Mouse (Mus musculus) CH12.LX (cell line): ENCODE measurements around the gene Pbxip1. TPM values are rescaled to one million over a fixed set of nuclear protein-coding genes. Genes with fewer than 3 reads are reported as not detected.

ENCODE experiments used
- DNase-seq: peaks from one replicate; pipeline ENCODE4 v3.0.0-alpha.2; 2013; ENCODE audit errors: extremely low read depth
- H3K27ac ChIP-seq: 2 replicates; pipeline ENCODE4 v1.5.1; 2012; ENCODE audit warnings: low read depth, mild to moderate bottlenecking, control low read depth, moderate library complexity; ENCODE audit not compliant: insufficient read depth
- H3K27me3 ChIP-seq: replicated peaks from 2 replicates; pipeline ENCODE3; 2012; ENCODE audit warnings: inconsistent platforms
- H3K36me3 ChIP-seq, 2 experiments: replicated peaks in 1 of 2; 2 replicates each; pipeline versions ENCODE3 to v1.6.1; 2012; ENCODE audit warnings: inconsistent platforms in 1 of 2, low read length in 1 of 2, mild to moderate bottlenecking in 1 of 2, mixed read lengths in 1 of 2, moderate library complexity in 1 of 2; ENCODE audit not compliant: control insufficient read depth in 1 of 2, insufficient read depth in 1 of 2
- H3K4me1 ChIP-seq, 2 experiments: 2 replicates each; pipeline ENCODE4 v1.6.1; 2012; ENCODE audit warnings: inconsistent platforms in 1 of 2, moderate library complexity in 1 of 2; ENCODE audit not compliant: insufficient read depth in 2 of 2, control insufficient read depth in 1 of 2
- H3K4me2 ChIP-seq: 2 replicates; pipeline ENCODE4 v1.6.1; 2012; ENCODE audit warnings: low read depth, mild to moderate bottlenecking, control low read depth; ENCODE audit not compliant: poor library complexity, insufficient read depth, severe bottlenecking
- H3K4me3 ChIP-seq, 3 experiments: fragments of 150-350 bp in 1 of 3; sonication (generic) in 1 of 3; replicated peaks in 1 of 3; 2 replicates each; pipeline versions ENCODE3 to v1.5.1; 2011 to 2012; ENCODE audit warnings: low read depth in 2 of 3, low read length in 2 of 3, mild to moderate bottlenecking in 2 of 3, moderate library complexity in 2 of 3, control low read depth in 1 of 3, improper control_type of control experiment in 1 of 3, inconsistent platforms in 1 of 3, mixed read lengths in 1 of 3; ENCODE audit not compliant: poor library complexity in 1 of 3
- H3K79me2 ChIP-seq: replicated peaks from 2 replicates; pipeline ENCODE4 v1.6.1; 2012; ENCODE audit warnings: mild to moderate bottlenecking, moderate library complexity; ENCODE audit not compliant: control insufficient read depth, poor library complexity, insufficient read depth, severe bottlenecking; ENCODE audit errors: extremely low read depth
- H3K9ac ChIP-seq: 2 replicates; pipeline ENCODE4 v1.6.1; 2012; ENCODE audit warnings: low read depth, mild to moderate bottlenecking, control low read depth, moderate library complexity; ENCODE audit not compliant: insufficient read depth
- H3K9me3 ChIP-seq: replicated peaks from 2 replicates; pipeline ENCODE3; 2012; ENCODE audit warnings: low read length, inconsistent platforms, mixed read lengths
- BHLHE40 ChIP-seq: IDR thresholded peaks from 2 replicates; pipeline ENCODE4 v1.6.1; 2011; ENCODE audit warnings: mild to moderate bottlenecking, low read depth, low read length, improper control_type of control experiment
- CHD1 ChIP-seq: IDR thresholded peaks from 2 replicates; pipeline ENCODE4 v1.6.1; 2012; ENCODE audit warnings: low read depth, low read length, improper control_type of control experiment, inconsistent platforms
- CTCF ChIP-seq, 2 experiments: IDR thresholded peaks in 1 of 2; conservative IDR thresholded peaks in 1 of 2; 2 replicates each; pipeline ENCODE4 v1.5.1; 2011 to 2012; ENCODE audit warnings: low read depth in 2 of 2, low read length in 2 of 2, improper control_type of control experiment in 1 of 2, inconsistent platforms in 1 of 2, mild to moderate bottlenecking in 1 of 2, moderate library complexity in 1 of 2
- ELF1 ChIP-seq: IDR thresholded peaks from 2 replicates; pipeline ENCODE4 v1.6.1; 2014; ENCODE audit warnings: low read depth, mild to moderate bottlenecking, inconsistent platforms, low read length, improper control_type of control experiment
- EP300 ChIP-seq: IDR thresholded peaks from 2 replicates; pipeline ENCODE4 v1.6.1; 2011; ENCODE audit warnings: low read length, improper control_type of control experiment
- GABPA ChIP-seq: IDR thresholded peaks from 2 replicates; pipeline ENCODE4 v1.6.1; 2012; ENCODE audit warnings: low read depth, low read length, improper control_type of control experiment, inconsistent platforms; ENCODE audit not compliant: insufficient replicate concordance
- IRF4 ChIP-seq: IDR thresholded peaks from 2 replicates; pipeline ENCODE4 v1.6.1; 2014; ENCODE audit warnings: low read depth, mild to moderate bottlenecking, inconsistent platforms, low read length, improper control_type of control experiment
- JUND ChIP-seq: conservative IDR thresholded peaks from 2 replicates; pipeline ENCODE4 v1.6.1; 2011; ENCODE audit warnings: low read depth, low read length, improper control_type of control experiment
- KAT2A ChIP-seq: IDR thresholded peaks from 2 replicates; pipeline ENCODE4 v1.6.1; 2012; ENCODE audit warnings: low read length, improper control_type of control experiment, inconsistent platforms; ENCODE audit not compliant: insufficient replicate concordance
- MAFK ChIP-seq: IDR thresholded peaks from 2 replicates; pipeline ENCODE4 v1.6.1; 2011; ENCODE audit warnings: low read length, improper control_type of control experiment; ENCODE audit not compliant: insufficient replicate concordance
- MAX ChIP-seq: IDR thresholded peaks from 2 replicates; pipeline ENCODE4 v1.6.1; 2011; ENCODE audit warnings: low read length, improper control_type of control experiment
- MAZ ChIP-seq: IDR thresholded peaks from 2 replicates; pipeline ENCODE4 v1.6.1; 2012; ENCODE audit warnings: low read depth, mild to moderate bottlenecking, inconsistent platforms, low read length, improper control_type of control experiment, moderate library complexity
- MXI1 ChIP-seq: IDR thresholded peaks from 2 replicates; pipeline ENCODE4 v1.6.1; 2011; ENCODE audit warnings: mild to moderate bottlenecking, low read depth, low read length, improper control_type of control experiment
- MYC ChIP-seq: IDR thresholded peaks from 2 replicates; pipeline ENCODE4 v1.6.1; 2011; ENCODE audit warnings: low read depth, mild to moderate bottlenecking, improper control_type of control experiment, low read length
- NELFE ChIP-seq: IDR thresholded peaks from 2 replicates; pipeline ENCODE4 v1.6.1; 2011; ENCODE audit warnings: low read depth, low read length, improper control_type of control experiment
- RAD21 ChIP-seq: IDR thresholded peaks from 2 replicates; pipeline ENCODE4 v1.6.1; 2011; ENCODE audit warnings: low read depth, mild to moderate bottlenecking, low read length, improper control_type of control experiment, moderate library complexity
- RCOR1 ChIP-seq: conservative IDR thresholded peaks from 2 replicates; pipeline ENCODE4 v1.6.1; 2012; ENCODE audit warnings: low read depth, mild to moderate bottlenecking, inconsistent platforms, low read length, improper control_type of control experiment
- SIN3A ChIP-seq: IDR thresholded peaks from 2 replicates; pipeline ENCODE4 v1.6.1; 2012; ENCODE audit warnings: low read length, improper control_type of control experiment, inconsistent platforms
- SMC3 ChIP-seq: IDR thresholded peaks from 2 replicates; pipeline ENCODE4 v1.6.1; 2011; ENCODE audit warnings: low read depth, low read length, improper control_type of control experiment
- USF1 ChIP-seq: IDR thresholded peaks from 2 replicates; pipeline ENCODE4 v1.6.1; 2014; ENCODE audit warnings: low read depth, mild to moderate bottlenecking, inconsistent platforms, low read length, improper control_type of control experiment
- ZMIZ1 ChIP-seq: IDR thresholded peaks from 2 replicates; pipeline ENCODE4 v1.6.1; 2012; ENCODE audit warnings: low read depth, mild to moderate bottlenecking, inconsistent platforms, low read length, improper control_type of control experiment
- dilution Hi-C: fragments of 300-500 bp; cut with MboI; formaldehyde crosslinking; loops from 2 replicates; pipeline ENCODE4 v1.14.3; 2020; ENCODE audit warnings: low sequenced_read_pairs; ENCODE audit not compliant: extremely low pct_unique_long_range_greater_than_20kb, extremely low pct_ligation_motif_present
- in situ Hi-C: fragments of 300-500 bp; cut with MboI; formaldehyde crosslinking; loops from 3 replicates; pipeline ENCODE4 v1.14.3; 2019; ENCODE audit warnings: low sequenced_read_pairs, low pct_ligation_motif_present, low pct_unique_long_range_greater_than_20kb, mixed read lengths
- polyA plus RNA-seq: library from polyadenylated mRNA; unstranded; fragments of >175 nt; gene quantifications from 2 replicates; pipeline ENCODE4 v1.2.1, GENCODE M21; 2012; ENCODE audit warnings: low read depth; ENCODE audit not compliant: insufficient read length
- total RNA-seq, 2 experiments: library from RNA; depleted of rRNA; stranded (reverse); fragments of 300-350 nt in 1 of 2; fragments of >200 nt in 1 of 2; gene quantifications; 2 replicates each; pipeline ENCODE4 v1.2.3; 2012 to 2014

Gene Pbxip1
- total and polyA plus RNA-seq, 3 experiments: 14.1 to 18.4 (median 17.6) TPM

GRCm38 (mm10) chr3:89481488-89481887 is 45.0 kb downstream of the Pbxip1 start:
- no peak overlapping the region for H3K4me2 ChIP-seq
- no peaks in the 10 kb centered on the region for H3K79me2 ChIP-seq
- dilution Hi-C loops (no loop called here), in situ Hi-C loops (loop anchor here (5.0 kb wide), 1 partner anchor 34 kb away; no protein-coding TSS in a partner anchor)
- no peaks in the 10 kb centered on the region for H3K9me3 ChIP-seq
- no peak overlapping the region for H3K27ac ChIP-seq
- TF ChIP-seq CHD1 (no peak), CTCF (conservative IDR thresholded peaks at IDR 0.05 in 1 of 2, IDR thresholded peaks at IDR 0.05 in 1 of 2; ENCODE audit: low read depth in 2 of 2, low read length in 2 of 2) (peak; percentile 73 to 92), SMC3 (peak; percentile 41), RAD21 (peak; percentile 23)
- peak; percentile 63 for DNase-seq
- H3K9ac ChIP-seq: no peak overlapping the region
- H3K27me3 ChIP-seq: no peaks in the 10 kb centered on the region
- peaks cover 9 to 14% of the 10 kb centered on the region in 2 experiments for H3K4me1 ChIP-seq
- H3K4me3 ChIP-seq: no peak overlapping the region
- no peaks in the 10 kb centered on the region for H3K36me3 ChIP-seq

- TF ChIP-seq MAX (peak; percentile 27; the same call in 1 of the 2 replicates), EP300 (0 out of 2 replicates have a peak, but pooled peaks have one; percentile 42), BHLHE40 (no peak), ZMIZ1 (no peak), NELFE (no peak), JUND (peak; percentile 60; the same call in 1 of the 2 replicates), IRF4 (peak; percentile 83)
- H3K4me1 ChIP-seq: peaks cover 14 to 19% of the 10 kb centered on the region in 2 experiments
- no peak overlapping the region for H3K9ac ChIP-seq
- no peak for DNase-seq
- H3K79me2 ChIP-seq: no peaks in the 10 kb centered on the region
- in situ Hi-C loops (loop anchor here (5.0 kb wide), 1 partner anchor 35 kb away; no protein-coding TSS in a partner anchor), dilution Hi-C loops (no loop called here)
- no peak overlapping the region for H3K4me2 ChIP-seq
- H3K36me3 ChIP-seq: no peaks in the 10 kb centered on the region
- H3K27ac ChIP-seq: no peak overlapping the region
- no peaks in the 10 kb centered on the region for H3K9me3 ChIP-seq
- H3K27me3 ChIP-seq: peaks cover 5% of the 10 kb centered on the region
- H3K4me3 ChIP-seq: no peak overlapping the region
Observed at GRCm38 (mm10) chr3:89482249-89482648, 45.7 kb downstream of the Pbxip1 start.

GRCm38 (mm10) chr3:89484766-89485524 is 48.4 kb downstream of the Pbxip1 start:
- H3K27ac ChIP-seq: no peak overlapping the region
- no peaks in the 10 kb centered on the region for H3K36me3 ChIP-seq
- peaks cover 8% of the 10 kb centered on the region for H3K27me3 ChIP-seq
- in situ Hi-C loops (loop anchor here (5.0 kb wide), 2 partner anchors 38 to 138 kb away; partner anchors contain the start of gene Adam15), dilution Hi-C loops (no loop called here)
- peak overlapping the region; percentile 46; the same call in 1 of the 2 replicates for H3K4me2 ChIP-seq
- H3K4me3 ChIP-seq: no peak overlapping the region
- no peak overlapping the region for H3K9ac ChIP-seq
- H3K9me3 ChIP-seq: no peaks in the 10 kb centered on the region
- H3K4me1 ChIP-seq: peaks cover 16 to 21% of the 10 kb centered on the region in 2 experiments
- peak; percentile 73 for DNase-seq
- H3K79me2 ChIP-seq: no peaks in the 10 kb centered on the region
- TF ChIP-seq USF1 (no peak), MAZ (0 out of 2 replicates have a peak, but pooled peaks have one; percentile 22), CTCF (conservative IDR thresholded peaks at IDR 0.05 in 1 of 2, IDR thresholded peaks at IDR 0.05 in 1 of 2; ENCODE audit: low read depth in 2 of 2, low read length in 2 of 2) (peak; percentile 55 to 98; a peak in 3 of 4 replicates), ELF1 (peak; percentile 19; the same call in 1 of the 2 replicates), EP300 (no peak), ZMIZ1 (no peak), KAT2A (no peak), GABPA (no peak), RAD21 (peak; percentile 98), JUND (no peak), BHLHE40 (no peak), MXI1 (peak; percentile 36; the same call in 1 of the 2 replicates), MAFK (no peak), MYC (no peak), NELFE (no peak; the same call in 1 of the 2 replicates), MAX (no peak), RCOR1 (no peak), SIN3A (no peak), SMC3 (peak; percentile 95), IRF4 (peak; percentile 14; the same call in 1 of the 2 replicates)
